Mouse (Mus musculus) CD4-positive, CD25-positive, alpha-beta regulatory T cell, adult 2 months (primary cell): ENCODE measurements around the gene Fuca2.
A peak's percentile ranks its signal among the peaks of the same experiment; 100 is the strongest.

Experiments used
- DNase-seq: peaks from one replicate; pipeline ENCODE4 v3.0.0-alpha.2; 2012; ENCODE audit warnings: low read depth, low spot score

Fuca2 gene

DNA sequence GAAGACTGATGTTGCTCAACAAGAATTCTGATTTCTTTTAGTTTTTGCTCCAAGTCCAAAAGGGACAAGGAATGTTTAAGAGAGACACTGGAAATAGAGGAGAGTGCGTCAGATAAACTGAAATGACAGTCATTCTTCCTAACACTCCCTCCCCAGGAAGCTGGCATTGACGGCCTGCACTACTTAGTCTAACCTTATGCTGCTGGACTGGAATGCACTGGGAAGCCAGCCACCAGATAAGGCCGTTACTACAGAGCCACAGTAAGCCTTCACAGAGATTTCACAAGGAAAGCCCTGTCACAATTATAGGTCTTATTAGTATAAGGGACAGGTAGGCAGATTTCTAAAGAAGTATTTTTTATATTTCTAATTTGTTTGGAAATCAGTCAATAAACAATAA, 35.4 kb downstream of the Fuca2 start:
- no peak for DNase-seq

DNA sequence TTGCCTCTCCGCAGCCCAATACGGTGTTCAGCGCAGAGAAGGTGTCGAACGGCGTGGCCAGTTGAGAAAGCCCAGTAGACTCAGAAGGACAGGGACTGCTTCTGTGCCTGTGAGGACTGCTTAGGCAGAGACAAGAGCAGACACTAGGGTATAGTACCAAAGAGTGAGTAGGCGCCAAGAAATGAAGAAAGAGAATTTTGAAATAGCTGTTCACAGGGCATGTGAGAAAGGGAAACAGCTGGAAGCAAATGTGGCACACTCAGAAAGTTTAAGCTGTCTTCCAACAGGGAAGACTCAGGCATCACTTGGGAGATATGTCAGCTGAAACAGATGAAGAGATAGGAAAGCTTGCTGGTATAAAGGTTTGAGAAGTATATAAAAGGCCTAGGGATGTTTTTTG, 37.4 kb downstream of the Fuca2 start:
- no peak for DNase-seq

DNA sequence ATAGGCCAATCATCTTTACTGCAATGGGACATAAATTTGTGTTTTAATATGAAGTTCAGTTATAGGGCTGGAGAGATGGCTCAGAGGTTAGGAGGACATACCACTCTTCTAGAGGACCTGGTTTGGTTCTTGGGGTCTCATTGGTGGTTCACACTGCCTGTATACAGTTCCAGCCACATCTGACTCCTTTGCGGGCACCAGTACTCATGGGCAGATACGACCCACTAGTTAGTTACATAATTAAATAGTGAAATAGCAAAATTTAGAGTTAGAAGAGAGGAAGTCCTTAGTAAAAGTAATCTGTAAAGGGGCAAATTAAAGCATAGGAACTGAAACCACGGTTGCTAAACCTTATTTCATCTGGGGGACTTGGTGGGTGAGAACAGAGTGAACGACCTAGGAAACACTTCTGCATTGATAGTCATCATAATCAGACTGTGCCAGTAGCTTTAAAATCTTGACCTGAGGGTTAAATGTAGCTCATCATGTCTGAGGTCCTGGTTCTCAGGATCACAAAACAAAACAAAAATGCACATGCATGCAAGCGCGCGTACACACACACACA, 40.5 kb downstream of the Fuca2 start:
- DNase-seq: no peak

DNA sequence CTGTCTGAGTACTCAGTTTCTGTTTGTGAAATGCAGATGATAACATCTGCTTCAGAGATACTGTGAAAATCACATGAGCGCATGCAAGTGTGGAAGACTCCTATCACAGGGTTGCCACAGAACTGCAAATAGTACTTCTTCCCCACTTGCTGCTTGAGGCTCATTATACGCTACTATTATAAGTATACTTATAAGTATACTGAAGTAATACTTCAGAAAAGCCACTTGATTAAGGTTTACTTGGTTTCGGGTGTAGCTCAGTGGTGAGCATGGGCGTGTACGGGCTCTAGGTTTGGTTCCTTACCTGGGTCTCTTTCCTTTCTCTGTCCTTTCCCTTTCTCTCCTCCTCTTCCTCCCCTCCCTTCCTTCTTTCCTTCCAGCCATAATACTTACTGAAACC, 42.4 kb downstream of the Fuca2 start:
- DNase-seq: no peak

DNA sequence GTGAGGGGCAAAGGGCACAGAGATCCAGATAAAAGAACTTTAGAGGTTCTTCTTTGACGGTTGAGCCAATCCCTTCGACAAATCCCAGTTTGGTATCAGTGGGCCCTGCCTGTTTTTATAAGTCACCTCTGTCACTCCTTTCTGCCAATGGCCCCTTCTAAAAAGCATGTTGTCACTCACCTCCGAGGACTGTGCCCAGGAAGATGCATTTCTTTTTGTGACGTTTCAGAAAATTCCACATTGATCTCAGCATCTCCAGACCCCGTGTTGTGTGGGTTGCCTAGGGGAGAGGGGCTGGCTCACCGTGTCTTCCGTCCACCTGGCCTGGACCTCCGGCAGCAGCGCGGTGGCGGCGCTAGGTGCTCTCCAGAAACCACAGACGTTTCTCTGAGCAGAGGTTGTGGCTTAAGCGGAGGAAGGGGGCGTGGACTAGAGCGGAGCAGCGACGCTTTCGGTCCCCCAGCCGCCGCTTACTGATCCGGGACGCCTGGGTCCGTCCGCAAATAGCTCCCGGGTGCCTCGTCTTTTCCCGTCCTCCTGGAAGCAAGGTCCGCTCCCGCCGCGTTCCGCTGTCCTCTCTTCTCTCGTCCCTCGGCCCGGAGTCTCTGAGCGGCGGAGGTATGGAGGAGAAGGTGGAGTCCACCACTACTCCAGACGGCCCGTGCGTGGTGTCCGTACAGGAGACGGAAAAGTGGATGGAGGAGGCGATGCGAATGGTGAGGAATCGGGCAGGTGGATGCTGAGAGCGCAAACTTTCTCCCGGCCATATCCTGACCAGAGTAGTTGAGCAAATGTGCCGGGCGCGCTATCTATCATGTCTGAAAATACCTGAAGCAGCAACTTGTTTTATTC, 53.5 kb downstream of the Fuca2 start, which contains the start of the genes Adat2 and Pex3:
Gene Adat2 (plus strand): TSS at position 249 of the 852 bp plus-strand sequence.
Gene Pex3 (minus strand): TSS at position 497 of the 852 bp plus-strand sequence.
- DNase-seq: peak; percentile 95

DNA sequence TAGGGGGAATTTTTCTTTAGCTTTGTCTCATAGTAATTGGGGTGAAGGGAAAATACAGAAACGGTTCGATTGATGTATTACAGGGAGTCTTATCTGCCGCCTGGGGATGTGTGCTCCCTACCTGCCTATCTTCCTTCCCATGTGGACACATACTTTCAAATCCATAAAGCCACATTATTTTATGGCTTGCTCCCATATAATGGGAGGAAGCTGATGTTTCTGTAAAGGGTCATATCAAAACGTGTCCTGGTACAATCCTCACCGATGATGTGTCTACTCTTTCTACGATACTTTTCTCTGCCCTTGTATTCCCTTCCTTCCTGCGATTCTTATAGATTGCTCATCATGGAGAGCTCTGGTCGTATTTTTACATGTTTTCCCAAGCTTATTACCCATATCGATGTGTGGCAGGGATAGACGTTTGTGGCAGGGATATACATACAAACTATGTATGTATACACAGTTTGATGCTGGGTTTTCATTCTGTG, 54.2 kb downstream of the Fuca2 start:
- DNase-seq: no peak

DNA sequence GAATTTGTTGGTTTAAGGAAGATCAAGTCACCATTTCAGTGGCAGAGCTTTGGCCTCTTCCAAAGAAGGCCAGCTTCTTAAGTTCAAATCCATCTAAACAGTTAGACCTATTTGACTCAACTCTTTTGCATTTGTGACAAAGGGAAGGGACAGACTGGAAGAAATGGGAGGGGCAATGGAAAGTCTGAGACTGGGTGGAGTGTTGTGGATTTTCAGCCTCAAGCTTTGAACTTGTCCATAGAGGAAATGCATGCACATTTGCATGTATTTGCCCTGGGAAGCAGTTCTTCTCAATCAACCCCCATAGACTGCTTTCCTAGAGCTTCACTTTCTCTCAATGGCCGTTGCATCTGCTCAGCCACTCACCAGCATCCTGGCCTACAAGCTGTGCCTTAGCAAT, 55.0 kb downstream of the Fuca2 start:
- DNase-seq: no peak

DNA sequence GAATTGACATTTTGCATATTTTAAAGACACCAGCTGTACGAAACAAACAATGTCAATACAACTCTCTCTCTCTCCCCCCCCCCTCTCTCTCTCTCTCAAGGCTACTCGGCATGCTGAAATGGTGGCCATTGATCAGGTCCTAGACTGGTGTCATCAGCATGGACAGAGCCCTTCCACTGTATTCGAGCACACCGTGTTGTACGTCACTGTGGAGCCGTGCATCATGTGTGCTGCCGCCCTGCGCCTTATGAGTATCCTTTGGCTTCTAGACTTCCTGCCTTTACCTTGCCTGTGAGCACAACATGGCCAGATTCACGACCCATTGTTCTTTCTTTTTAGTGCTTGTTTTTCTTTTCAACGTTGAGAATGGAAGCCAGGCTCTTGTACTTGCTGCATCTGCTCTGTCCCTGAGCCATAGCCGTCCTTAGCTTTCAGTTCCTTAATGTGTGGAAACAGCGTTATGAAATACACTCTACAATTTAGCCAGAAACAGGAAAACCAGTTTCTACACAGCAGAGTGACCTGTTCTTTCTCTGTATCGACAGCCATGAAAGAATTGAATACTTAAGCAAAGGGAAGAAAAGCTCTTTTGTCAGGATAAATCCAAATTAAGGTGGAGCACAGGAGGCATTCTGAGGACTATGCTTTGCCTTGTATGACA, 60.8 kb downstream of the Fuca2 start:
- DNase-seq: no peak

DNA sequence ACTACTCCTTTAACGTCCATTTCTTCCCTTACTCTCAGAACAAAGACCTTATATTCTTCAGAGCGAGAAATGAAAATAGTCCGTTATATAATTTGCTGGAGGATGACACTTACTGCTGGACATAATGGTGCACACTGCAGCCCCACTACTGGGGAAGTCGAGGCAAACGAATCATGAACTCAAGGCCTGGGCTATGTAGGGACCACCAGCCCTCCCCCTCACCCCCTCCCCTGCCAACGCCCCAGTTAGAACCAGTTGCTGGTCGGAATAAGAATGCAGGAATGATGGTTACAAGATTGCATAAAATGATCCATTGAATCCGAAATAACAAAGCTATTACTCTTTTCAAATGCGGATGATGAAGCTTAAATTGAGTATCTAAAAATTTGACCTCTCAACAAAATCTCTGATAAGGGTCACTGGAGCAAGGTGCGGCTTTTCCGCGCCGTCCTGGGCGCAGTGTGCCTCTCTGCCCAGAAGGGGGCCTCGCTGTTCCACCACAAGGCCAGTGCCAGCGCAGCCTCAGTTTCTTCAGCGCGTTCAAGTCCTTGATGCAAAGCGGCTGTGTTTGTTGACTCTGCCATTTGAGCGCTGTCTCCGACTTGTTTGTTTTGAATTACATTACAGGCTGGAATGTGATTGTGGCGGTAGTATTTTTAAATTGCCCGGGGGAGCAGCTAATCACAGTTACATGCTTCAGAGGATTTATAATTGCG, 65.2 kb downstream of the Fuca2 start:
- peak; percentile 72 for DNase-seq

DNA sequence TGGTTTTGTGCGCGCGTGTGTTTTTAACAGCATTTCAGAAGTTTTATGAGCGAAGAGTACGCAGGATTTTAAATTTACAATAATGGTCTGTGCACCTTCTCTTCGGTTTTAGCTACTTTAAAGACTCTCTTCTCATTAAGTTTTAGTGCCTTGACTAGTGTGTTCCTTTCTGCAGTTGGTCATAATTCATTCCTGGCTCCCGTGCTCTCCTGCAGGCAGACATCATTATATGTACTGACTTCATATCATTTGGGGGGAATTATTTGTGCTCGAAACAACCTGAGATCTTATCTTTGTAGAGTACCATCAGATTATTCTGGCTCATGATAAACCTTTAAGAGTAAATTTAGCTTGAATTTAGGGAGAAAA, 65.7 kb downstream of the Fuca2 start:
- no peak for DNase-seq

DNA sequence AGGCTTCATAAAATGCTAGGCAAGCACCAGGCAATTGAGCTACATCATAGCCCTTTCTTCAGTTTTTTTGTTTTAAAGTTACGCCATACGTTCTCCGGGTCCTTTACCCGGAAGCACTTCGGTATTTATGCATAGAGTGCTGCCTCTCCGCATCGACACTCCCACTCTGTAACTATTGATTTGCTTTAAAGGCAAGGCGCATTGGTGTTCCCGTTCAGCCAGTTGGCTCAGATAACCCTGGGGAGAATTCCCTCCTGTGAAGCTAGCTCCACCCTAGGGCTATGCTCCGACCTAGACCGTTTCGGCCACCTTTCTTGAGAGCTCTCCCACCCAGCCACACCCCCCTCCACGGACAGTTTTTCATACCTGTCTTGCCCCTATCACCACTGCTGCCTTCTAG, 67.1 kb downstream of the Fuca2 start:
- DNase-seq: no peak
